Mouse (Mus musculus): ENCODE data around the gene Gtf2h4. TPM values are rescaled to one million over a fixed set of nuclear protein-coding genes. Genes with fewer than 3 reads are reported as not detected.

Gtf2h4 gene
- total and polyA plus RNA-seq, 2 experiments from 2014 or later, result 20.9 to 30.9 TPM

DNA sequence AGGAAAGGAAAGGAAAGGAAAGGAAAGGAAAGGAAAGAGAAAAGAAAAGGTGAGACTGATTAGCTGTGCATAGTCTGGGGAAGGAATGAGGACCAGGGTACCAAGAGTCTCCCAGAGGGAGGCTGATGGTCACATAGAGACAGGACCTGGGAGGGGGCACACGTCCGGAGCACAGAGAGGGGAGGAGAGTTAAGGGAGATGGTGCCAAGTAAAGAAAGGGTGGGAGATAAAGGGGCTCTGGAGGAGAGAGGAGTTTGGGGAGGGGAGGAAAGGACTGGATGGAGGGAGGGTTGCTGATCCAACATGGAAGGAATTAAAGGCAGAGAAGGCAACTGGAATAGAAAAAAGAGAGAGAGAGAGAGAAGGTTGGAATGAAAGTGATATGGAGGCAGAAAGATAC, 29.5 kb upstream of the Gtf2h4 start:
- ATAC-seq (no peak), DNase-seq (no peak)
- Histone ChIP-seq H3K4me3 (ENCODE audit: low read depth, low read length) (peak overlapping the region; percentile 69), H3K27ac (ENCODE audit: low read depth, low read length) (peak overlapping the region; percentile 96), H3K36me3 (ENCODE audit: insufficient read depth) (no peaks in the 10 kb centered on the region), H3K9ac (no peak overlapping the region), H3K27me3 (ENCODE audit: insufficient read depth, low read length) (no peaks in the 10 kb centered on the region), H3K9me3 (ENCODE audit: low read length) (no peaks in the 10 kb centered on the region), H3K4me1 (ENCODE audit: insufficient read depth) (peaks cover 25% of the 10 kb centered on the region; the same call in 1 of the 2 replicates), H3K4me2 (ENCODE audit: low read depth) (peak overlapping the region; percentile 70)
- TF ChIP-seq CTCF (IDR thresholded peaks at IDR 0.05; ENCODE audit: low read depth), result no peak
- WGBS, result 2% methylated on average over 2 of the region's 2 CpGs

DNA sequence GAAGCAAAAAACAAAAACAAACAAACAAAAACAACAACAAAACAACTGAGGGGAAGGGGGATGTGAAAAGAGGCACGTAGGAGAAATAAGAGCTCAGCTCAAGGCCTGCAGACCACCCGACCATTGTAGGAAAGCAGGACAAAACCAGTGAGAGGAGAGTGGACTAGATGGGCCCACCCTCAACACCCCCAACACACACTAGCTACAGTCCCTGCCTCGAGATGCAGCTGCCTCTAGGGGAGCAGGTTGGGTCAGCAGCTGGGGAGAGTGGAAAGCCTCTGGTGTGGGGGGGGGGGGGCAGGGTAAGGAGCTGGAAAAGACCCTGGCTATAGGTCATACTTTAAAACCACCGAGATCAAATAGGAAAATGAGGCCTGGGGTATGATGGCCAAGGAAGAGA, 29.1 kb upstream of the Gtf2h4 start:
- ATAC-seq (no peak), DNase-seq (no peak)
- Histone ChIP-seq H3K9me3 (ENCODE audit: low read length) (no peaks in the 10 kb centered on the region), H3K36me3 (ENCODE audit: insufficient read depth) (no peaks in the 10 kb centered on the region), H3K27me3 (ENCODE audit: insufficient read depth, low read length) (no peaks in the 10 kb centered on the region), H3K4me1 (ENCODE audit: insufficient read depth) (peaks cover 25% of the 10 kb centered on the region), H3K27ac (ENCODE audit: low read depth, low read length) (peak overlapping the region; percentile 96), H3K4me2 (ENCODE audit: low read depth) (peak overlapping the region; percentile 70), H3K9ac (peak overlapping the region; percentile 83), H3K4me3 (ENCODE audit: low read depth, low read length) (peak overlapping the region; percentile 69)
- 7% methylated on average over 4 of the region's 4 CpGs for WGBS
- no peak for TF ChIP-seq CTCF (IDR thresholded peaks at IDR 0.05; ENCODE audit: low read depth)

DNA sequence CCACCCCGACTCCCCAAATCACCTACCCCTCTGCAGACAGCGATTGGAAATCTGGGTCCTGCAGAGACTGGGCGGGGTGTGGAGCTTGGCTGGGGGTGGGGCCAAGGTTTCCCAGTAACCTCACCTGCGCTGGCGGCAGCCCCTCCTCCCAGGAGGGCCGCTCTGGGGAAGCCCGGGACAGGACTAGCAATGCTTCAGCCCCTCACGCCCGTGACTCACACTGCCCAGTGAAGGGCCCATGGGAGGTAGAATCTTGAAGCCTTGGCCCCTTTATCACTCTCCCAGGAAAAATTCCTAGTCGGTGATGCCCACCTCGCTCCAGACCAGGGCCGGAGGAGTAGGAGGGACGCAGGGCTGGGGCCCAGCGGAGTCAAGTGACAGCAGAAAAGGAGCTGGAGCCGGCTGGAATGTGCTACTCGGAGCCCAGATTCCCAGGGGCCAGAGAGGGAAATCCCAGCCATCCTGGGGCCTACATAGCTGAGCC, 28.5 kb upstream of the Gtf2h4 start:
- TF ChIP-seq CTCF (IDR thresholded peaks at IDR 0.05; ENCODE audit: low read depth), result no peak
- WGBS, result 5% methylated on average over 16 of the region's 16 CpGs
- Histone ChIP-seq H3K9me3 (ENCODE audit: low read length) (no peaks in the 10 kb centered on the region), H3K36me3 (ENCODE audit: insufficient read depth) (no peaks in the 10 kb centered on the region), H3K9ac (peak overlapping the region; percentile 83), H3K27ac (ENCODE audit: low read depth, low read length) (peak overlapping the region; percentile 96), H3K4me3 (ENCODE audit: low read depth, low read length) (peak overlapping the region; percentile 69), H3K4me1 (ENCODE audit: insufficient read depth) (peaks cover 30% of the 10 kb centered on the region), H3K27me3 (ENCODE audit: insufficient read depth, low read length) (no peaks in the 10 kb centered on the region), H3K4me2 (ENCODE audit: low read depth) (peak overlapping the region; percentile 70)
- DNase-seq, result no peak
- ATAC-seq, result no peak

DNA sequence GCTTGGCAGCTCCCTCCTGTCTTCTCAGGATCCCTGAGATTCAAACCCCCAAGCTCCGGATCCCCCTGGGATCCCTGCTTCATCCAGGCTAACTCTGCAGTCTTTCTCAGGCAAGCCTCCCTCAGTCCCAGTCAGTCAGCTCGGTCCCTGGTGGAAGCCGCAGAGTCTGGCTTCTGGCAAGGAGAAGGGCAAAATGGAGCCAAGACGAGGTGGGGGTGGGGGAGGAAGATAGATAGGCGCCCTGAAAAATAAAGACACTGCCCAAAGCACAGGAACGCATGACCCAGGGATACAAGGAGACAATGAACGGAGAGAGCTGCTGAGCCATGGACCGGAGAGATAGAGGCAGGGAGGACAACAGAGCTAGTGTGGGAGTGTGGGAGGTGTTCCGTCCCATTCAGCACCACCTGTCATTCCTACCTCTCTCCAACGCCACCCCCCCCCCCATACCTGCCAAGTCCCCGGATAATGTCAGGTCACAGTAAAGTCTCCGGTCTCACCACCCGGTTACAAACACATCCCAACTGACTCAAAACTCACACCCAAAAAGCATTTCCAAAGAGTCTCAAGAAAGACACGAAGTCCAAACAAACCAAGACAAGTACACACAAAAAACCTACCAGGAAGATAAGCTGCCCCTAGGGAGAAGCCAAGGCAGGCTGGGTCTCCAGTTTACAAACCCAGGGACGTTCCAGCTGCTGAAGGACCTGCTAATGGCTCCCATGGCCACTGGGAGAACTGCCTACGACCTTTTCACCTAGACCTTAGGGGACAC, 27.9 kb upstream of the Gtf2h4 start:
- peaks cover 35% of the 10 kb centered on the region for H3K4me1 ChIP-seq (ENCODE audit: insufficient read depth)
- H3K36me3 ChIP-seq (ENCODE audit: insufficient read depth), result no peaks in the 10 kb centered on the region
- peak overlapping the region; percentile 96 for H3K27ac ChIP-seq (ENCODE audit: low read depth, low read length)
- no peaks in the 10 kb centered on the region for H3K27me3 ChIP-seq (ENCODE audit: insufficient read depth, low read length)
- no peak for TF ChIP-seq CTCF (IDR thresholded peaks at IDR 0.05; ENCODE audit: low read depth)
- WGBS, result under 1% methylated on average over 16 of the region's 16 CpGs
- H3K4me2 ChIP-seq (ENCODE audit: low read depth), result peak overlapping the region; percentile 70
- ATAC-seq (no peak), DNase-seq (peak; percentile 66)
- H3K4me3 ChIP-seq (ENCODE audit: low read depth, low read length), result peak overlapping the region; percentile 69
- H3K9ac ChIP-seq, result peak overlapping the region; percentile 83
- H3K9me3 ChIP-seq (ENCODE audit: low read length), result no peaks in the 10 kb centered on the region

DNA sequence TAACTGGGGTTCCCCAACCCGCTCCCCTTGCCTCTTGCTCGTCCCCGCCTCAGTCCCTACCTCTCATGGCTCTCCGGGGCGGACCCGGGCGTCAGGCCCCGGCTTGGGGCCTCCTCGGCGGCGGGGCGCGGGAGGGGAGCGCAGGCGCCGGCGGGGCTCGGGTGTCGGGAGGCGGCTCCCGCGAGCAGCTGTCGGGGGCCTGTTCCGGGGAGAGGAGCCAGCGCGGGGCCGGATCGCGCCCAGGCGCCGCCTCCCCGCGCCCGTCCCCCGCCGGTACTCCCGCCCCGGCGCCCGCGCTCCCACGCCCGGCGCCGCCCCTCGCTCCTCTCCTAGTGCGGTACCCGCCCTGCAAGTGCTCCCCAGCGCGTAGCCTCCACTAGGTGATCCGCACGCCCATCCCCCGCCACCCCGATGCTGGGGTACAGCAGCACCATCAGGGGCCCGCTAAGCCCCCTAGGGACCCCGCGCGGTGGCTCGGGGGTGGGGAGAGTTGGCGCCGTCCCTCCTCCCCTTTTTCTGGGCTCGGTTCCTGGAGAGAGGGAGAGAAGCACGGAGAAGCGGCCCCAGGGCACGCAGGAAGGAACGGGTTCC, 26.9 kb upstream of the Gtf2h4 start:
- H3K4me1 ChIP-seq (ENCODE audit: insufficient read depth), result peaks cover 35% of the 10 kb centered on the region

DNA sequence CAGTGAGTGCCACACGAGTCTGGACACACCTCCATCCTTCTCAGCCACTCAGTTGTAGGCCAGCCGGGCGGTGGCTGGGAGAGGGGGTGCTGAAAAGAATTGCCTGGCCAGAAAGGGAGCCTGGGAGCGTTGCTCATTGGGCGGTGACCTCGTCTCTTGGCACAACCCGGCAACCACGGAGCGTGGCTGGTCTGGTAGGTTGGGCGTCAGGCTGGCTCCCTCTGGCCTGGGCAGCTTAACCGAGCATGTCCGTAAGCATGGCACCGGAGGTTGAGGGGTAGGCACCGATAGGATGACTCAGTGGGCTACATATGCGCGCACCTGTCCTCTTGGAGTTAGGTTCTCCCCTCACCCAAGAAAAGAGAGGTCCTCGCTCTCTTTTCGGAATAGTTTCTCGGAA, 26.4 kb upstream of the Gtf2h4 start:
- Histone ChIP-seq H3K9me3 (ENCODE audit: low read length) (no peaks in the 10 kb centered on the region), H3K4me2 (ENCODE audit: low read depth) (peak overlapping the region; percentile 70), H3K27ac (ENCODE audit: low read depth, low read length) (peak overlapping the region; percentile 96), H3K9ac (peak overlapping the region; percentile 83), H3K27me3 (ENCODE audit: insufficient read depth, low read length) (no peaks in the 10 kb centered on the region), H3K4me3 (ENCODE audit: low read depth, low read length) (peak overlapping the region; percentile 69), H3K36me3 (ENCODE audit: insufficient read depth) (no peaks in the 10 kb centered on the region), H3K4me1 (ENCODE audit: insufficient read depth) (peaks cover 35% of the 10 kb centered on the region)
- WGBS, result 2% methylated on average over 19 of the region's 19 CpGs
- DNase-seq (peak; percentile 67), ATAC-seq (peak; percentile 8)
- no peak for TF ChIP-seq CTCF (IDR thresholded peaks at IDR 0.05; ENCODE audit: low read depth)

More for the DNA sequence above, 26.9 kb upstream of the Gtf2h4 start:
- Histone ChIP-seq H3K27ac (ENCODE audit: low read depth, low read length) (peak overlapping the region; percentile 96), H3K9me3 (ENCODE audit: low read length) (no peaks in the 10 kb centered on the region), H3K27me3 (ENCODE audit: insufficient read depth, low read length) (no peaks in the 10 kb centered on the region), H3K36me3 (ENCODE audit: insufficient read depth) (no peaks in the 10 kb centered on the region), H3K9ac (peak overlapping the region; percentile 83), H3K4me3 (ENCODE audit: low read depth, low read length) (peak overlapping the region; percentile 69), H3K4me2 (ENCODE audit: low read depth) (peak overlapping the region; percentile 70)
- DNase-seq, result peak; percentile 86
- TF ChIP-seq CTCF (IDR thresholded peaks at IDR 0.05; ENCODE audit: low read depth), result peak; percentile 31; the same call in 1 of the 2 replicates
- under 1% methylated on average over 49 of the region's 66 CpGs for WGBS
- ATAC-seq, result peak; percentile 53

DNA sequence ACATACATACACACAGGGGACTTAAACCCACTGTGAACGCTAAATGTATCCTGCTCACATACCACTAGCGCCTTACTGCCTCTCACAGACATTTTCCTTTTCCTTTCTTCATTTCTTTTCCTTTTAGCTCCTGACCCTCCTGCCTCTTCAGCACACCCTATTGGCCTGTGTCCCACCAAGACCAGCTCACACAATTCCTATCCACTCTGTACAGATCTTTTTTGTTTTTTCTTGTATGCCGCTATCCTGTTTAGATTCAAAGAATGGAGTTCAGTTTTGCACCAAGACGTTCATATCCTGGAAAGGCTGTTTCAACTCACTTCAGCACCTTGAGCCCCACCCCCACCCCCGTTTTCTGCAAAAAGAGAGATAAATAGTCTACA, 25.0 kb upstream of the Gtf2h4 start:
- H3K4me1 ChIP-seq (ENCODE audit: insufficient read depth), result peaks cover 28% of the 10 kb centered on the region
- no peak for TF ChIP-seq CTCF (IDR thresholded peaks at IDR 0.05; ENCODE audit: low read depth)
- no peaks in the 10 kb centered on the region for H3K9me3 ChIP-seq (ENCODE audit: low read length)
- peak overlapping the region; percentile 42 for H3K4me3 ChIP-seq (ENCODE audit: low read depth, low read length)
- H3K4me2 ChIP-seq (ENCODE audit: low read depth), result peak overlapping the region; percentile 83
- ATAC-seq, result no peak
- H3K9ac ChIP-seq, result peak overlapping the region; percentile 68
- peak overlapping the region; percentile 96 for H3K27ac ChIP-seq (ENCODE audit: low read depth, low read length)
- no peak for DNase-seq
- 7% methylated on average over 5 of the region's 5 CpGs for WGBS
- H3K27me3 ChIP-seq (ENCODE audit: insufficient read depth, low read length), result no peaks in the 10 kb centered on the region
- H3K36me3 ChIP-seq (ENCODE audit: insufficient read depth), result peaks cover 3% of the 10 kb centered on the region
